Mouse (Mus musculus): ENCODE data around the gene Gm44503.

- no peak for TF ChIP-seq CTCF (IDR thresholded peaks at IDR 0.05; ENCODE audit: low read depth, low read length)
- no peak for TF ChIP-seq POLR2A (IDR thresholded peaks at IDR 0.05; ENCODE audit: borderline replicate concordance, low read depth, low read length)
Measured at GRCm38 (mm10) chr9:73030443-73030842, 71.8 kb downstream of the Gm44503 start.
